Mouse (Mus musculus) liver, postnatal 0 days (tissue): ENCODE data around the gene Zfyve27.

Experiments used
- CTCF ChIP-seq: sonication (generic); IDR thresholded peaks from 2 replicates; pipeline ENCODE4 v1.5.1; 2016; ENCODE audit warnings: antibody characterized with exemption, low read depth
- EP300 ChIP-seq: IDR thresholded peaks from 2 replicates; pipeline ENCODE4 v1.6.1; 2016; ENCODE audit warnings: antibody characterized with exemption, low read depth, mild to moderate bottlenecking

- TF ChIP-seq CTCF (no peak), EP300 (no peak)
These were observed 45.7 kb downstream of the Zfyve27 start for GRCm38 (mm10) chr19:42209485-42209884.
